Mouse (Mus musculus) mouse embryonic stem cell (cell line): ENCODE results near the gene Pop7.

ENCODE experiments used
- in situ Hi-C, 2 experiments: fragments of 300-500 bp; cut with MboI; formaldehyde crosslinking; loops; 1 replicate in 1 of 2; 3 replicates in 1 of 2; pipeline ENCODE4 v1.14.3; 2019 to 2020; ENCODE audit warnings: low sequenced_read_pairs in 2 of 2, low pct_unique_long_range_greater_than_20kb in 1 of 2, mixed read lengths in 1 of 2; ENCODE audit not compliant: unreplicated experiment in 1 of 2

Gene Pop7

GRCm38 (mm10) chr5:137455206-137455605 is 47.1 kb downstream of the Pop7 start:
- in situ Hi-C loops = no loop called here
